Mouse (Mus musculus) retina, adult 2 months (tissue): ENCODE results near the gene Scgb1c1.

Source experiments
- DNase-seq: peaks from one replicate; pipeline ENCODE4 v3.0.0-alpha.2; 2012; ENCODE audit warnings: low read depth, low spot score

The Scgb1c1 gene

DNA sequence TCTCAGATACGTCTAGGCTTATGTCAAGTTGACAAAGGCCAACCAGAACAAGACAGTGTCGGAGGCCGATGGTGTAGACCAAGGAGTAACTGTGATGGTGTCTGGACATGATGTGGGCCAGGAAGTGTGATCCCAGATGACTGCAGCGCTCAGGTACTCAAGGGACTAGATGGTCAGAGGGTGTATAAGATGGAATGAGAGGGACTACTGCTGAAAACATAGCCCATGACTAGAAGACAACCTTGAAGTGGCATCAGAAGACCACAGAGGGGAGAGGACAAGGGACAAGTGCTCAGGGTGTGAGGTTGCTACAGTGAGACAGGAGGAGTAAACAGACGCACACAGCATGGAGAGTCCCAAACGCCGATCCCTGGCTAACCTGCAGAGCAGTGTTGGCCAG, 1.5 kb upstream of the Scgb1c1 start:
- DNase-seq, result no peak

DNA sequence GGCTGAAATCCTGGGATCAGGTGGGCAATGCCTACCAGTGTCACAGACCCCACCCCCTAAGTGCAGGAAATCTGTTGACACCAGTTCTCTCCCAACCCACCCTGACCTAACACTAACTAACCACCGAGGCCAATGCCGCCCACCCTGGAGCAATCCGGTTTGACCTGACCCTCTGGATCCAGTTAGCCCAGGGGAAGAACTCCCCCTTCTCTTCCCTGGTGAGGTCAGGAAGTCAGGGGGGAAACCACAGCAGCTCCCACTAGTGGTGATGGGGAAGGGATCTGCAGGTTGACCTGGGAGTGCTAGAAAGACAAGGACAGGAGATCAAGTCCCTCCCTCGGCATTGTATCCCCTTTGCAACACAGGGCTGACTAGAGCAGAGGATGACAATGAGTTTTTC, 336 bp downstream of the Scgb1c1 start:
- no peak for DNase-seq

DNA sequence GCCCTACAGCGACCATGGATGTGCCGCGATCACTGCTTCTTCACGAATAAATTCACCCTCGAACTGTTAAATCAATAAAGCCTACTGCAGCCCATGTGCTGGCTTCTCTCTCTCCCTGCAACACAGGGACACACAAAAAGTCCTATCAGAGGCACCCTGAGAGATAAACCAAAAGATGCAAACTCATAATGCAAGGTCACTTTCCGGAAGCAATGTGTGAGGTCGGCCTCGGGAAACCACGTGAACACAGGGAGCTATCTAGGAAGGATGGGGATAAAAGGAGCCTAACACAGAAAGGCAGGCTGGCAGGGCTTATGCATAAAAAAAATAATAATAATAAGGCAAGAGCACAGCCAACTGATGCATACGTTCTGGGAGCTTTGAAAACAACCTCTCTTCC, 1.3 kb downstream of the Scgb1c1 start:
- no peak for DNase-seq

DNA sequence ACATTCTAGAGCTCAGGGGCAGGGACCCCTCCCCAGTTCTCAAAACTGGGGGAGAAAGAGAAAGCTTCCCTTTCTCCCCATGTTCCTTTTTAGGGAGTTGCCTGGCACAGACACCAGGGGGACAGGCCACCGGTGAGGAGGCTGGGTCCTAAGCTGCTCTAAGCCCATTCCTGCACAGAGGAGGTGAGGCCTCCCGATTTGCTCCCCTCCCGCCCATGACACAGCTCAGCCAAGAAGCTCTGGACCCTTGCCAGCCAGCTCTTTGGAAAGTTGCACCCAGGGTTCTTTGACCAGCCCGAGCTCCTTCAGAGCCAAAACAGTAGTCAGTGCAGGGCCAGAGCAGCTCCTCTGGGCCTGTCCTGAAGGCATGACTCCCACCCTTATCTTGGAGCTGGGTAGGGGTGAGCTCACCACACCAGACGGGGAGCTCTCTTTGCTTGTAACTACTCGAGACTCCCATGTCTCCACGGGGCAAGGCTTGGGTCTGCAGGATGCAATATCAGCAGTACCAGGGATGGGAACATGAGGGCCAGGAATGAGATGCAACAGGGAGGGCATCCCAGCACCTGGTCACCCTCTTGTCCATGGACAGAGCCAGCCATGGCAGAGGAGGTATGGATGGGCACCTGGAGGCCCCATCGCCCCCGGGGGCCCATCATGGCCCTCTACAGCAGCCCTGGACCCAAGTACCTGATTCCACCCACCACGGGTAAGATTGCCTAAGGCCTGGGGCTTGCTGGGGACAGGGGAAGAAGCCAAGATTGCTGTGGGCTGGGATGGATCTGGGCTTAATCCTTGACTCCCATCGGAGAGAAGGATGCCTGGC, 2.6 kb downstream of the Scgb1c1 start, which contains the start of gene Odf3:
Gene Odf3 (plus strand): TSS at position 51 of the 826 bp plus-strand sequence.
- no peak for DNase-seq

DNA sequence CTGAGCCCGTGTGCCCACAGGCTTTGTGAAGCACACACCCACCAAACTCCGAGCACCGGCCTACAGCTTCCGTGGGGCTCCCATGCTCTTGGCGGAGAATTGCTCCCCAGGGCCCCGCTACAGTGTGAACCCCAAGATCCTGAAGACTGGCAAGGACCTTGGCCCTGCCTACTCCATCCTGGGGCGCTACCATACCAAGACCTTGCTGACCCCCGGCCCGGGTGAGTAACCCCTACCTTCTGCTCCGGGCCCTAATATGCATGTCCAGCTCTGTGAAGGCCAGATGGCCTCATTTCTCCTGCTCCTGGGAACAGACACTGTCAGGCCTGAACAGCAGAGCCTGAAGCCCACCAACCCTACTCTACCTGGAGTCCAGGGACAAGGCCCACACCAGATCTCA, 3.2 kb downstream of the Scgb1c1 start:
- no peak for DNase-seq

DNA sequence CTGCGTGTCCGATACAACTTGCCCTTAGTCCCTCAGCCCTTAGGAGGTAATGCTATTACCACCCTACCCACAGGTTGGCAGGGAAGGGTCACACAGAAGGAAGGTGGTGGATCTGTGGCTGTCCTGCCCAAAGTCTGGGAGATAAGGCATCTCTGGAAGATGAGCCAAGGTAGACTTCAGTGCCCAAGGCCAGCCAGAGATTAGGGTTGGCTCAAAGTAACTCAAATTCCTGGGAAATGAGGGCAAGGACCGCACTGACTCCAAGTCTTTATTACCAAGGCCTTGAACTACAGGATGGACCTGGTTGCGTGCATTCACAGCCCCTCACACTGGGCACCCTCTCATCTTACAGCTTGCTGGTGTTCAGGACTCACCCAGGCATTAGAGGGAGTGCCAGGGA, 6.6 kb downstream of the Scgb1c1 start:
- DNase-seq, result no peak

DNA sequence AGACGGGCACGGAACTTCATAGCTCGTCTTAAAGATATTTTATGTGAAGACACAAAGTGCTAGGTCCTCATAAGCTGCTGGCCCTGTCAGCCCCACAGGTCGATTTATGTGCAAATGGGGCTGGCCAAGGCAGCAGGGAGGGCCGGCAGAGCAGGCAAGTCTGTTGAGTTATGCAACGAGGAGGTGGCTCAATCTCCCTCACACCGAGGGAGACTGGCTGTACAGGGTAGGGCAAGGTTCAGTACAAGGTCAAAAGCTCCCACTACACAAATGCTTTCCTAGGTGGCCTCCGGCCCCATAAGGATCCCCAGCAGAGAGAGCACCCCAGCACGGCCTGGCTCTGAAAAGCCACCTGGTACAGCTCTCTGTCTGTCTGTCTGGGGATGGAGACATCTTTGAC, 8.0 kb downstream of the Scgb1c1 start:
- DNase-seq, result no peak

DNA sequence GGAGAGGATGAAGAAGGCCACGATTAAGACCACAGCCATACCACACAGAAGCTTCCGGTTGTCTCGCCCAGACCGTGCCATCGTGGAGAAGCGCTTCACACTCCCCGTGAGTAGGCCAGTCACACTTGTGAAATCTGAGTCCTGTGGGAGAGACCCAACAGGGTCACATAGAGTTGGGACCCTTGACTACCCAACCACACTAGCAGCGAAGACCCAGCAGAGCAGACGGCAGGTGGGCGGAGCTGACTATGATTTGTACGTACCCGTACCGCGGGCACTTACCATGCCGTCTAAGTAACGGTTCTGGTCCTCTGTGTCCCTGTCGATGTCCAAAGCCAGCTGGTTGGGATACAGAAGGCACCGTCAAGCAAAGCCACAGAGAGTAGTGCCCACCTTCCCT, 9.1 kb downstream of the Scgb1c1 start:
- no peak for DNase-seq

DNA sequence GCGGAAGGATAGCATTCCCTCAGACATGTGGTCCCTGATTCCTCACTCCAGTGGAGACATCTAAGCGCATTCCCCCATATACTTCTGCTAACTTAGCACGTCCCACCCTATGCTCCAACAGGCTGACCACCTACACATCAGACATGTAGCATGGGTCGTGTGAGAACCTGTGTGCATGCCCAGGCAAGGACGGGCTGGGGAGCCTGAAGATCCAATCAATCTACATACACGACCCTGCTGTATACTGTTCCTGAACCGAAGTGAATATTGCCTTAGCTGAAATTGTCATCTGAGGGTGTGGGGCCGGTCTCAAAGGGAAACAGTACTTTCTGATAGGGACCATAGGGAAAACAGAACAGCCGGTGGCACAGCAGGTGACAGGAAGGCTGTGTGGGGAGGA, 9.8 kb downstream of the Scgb1c1 start:
- DNase-seq, result no peak

DNA sequence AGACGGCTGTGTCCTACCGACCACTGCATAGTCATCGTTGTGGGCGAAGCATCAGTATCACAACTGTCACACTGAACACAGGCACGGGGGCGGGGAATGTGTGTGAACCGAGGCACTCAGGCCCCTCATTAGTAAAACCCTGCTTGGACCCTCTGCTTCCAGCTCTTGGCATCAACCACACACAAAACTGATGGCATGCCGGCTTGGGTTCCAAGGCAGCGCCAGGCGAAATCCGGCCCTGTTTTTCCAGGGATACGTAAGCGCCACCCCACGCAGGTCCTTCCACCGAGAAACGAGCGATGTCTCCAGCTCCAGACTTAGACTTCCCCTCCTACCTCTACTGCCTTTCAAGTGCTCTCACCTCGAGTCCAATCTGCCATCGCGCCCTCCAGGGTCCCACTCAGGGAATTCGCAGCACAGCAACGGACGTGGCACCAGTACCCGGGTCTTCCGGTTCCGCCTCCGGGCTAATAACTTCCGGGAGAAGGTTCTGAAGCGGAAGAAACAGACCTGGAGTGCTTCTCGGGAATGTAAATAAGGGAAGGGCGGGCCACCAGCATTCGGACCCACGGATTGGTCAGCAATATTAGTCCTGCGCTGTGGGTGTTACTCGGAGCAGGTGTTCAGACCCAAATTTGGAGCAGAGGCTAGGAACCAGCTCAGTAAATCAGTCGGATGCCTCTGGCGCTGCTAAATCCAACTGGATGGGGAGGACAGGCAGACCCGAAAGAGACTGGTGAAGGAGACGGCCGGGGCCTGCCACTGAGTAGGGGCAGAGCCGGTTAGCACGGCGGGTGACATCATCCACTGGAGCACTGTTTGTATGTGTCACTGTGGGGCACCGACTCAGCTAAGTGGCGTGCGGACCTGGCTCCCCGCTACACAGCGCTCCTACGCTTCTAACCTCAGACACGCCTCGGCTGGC, 10.8 kb downstream of the Scgb1c1 start, which contains the start of gene Gm45785:
Gene Gm45785 (minus strand): TSS at position 472 of the 925 bp plus-strand sequence.
- DNase-seq, result peak; percentile 73

DNA sequence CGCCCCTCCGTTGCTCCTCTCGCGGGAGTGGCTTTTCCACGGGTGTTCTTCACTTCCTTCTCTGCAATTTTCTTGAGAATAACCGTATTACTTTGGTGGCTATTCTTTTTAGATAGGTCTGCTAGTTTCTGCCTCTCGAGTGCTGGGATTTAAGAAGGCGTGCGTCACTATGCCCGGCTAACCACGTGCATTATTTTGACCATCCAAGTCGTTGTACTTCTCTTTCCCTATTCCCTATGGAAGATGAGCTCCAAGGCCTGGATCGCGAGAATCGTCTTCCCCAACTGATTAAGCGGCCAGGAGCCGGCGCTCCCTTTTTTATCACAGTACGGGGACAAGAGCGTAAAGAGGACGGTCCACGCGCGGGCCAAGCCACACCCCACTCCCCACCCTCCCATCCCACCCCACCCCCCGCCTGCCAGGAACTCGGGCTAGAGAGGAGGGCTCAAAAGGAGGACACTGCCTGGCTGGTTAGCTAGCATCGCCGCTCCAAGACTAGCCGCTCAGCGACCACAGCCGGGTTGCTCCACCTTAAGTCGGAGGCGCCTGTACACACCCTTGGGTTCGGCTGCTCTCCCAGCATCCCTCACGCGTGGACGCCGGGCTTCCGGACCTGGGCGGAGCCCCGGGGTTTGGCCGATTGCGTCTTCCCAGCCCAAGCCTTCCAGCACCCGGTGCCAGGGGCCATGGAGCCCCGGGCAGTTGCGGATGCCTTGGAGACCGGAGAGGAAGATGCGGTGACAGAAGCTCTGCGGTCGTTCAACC, 11.6 kb downstream of the Scgb1c1 start, which contains the start of gene Ric8a:
Gene Ric8a (plus strand): TSS at position 173 of the 765 bp plus-strand sequence.
- DNase-seq, result no peak

DNA sequence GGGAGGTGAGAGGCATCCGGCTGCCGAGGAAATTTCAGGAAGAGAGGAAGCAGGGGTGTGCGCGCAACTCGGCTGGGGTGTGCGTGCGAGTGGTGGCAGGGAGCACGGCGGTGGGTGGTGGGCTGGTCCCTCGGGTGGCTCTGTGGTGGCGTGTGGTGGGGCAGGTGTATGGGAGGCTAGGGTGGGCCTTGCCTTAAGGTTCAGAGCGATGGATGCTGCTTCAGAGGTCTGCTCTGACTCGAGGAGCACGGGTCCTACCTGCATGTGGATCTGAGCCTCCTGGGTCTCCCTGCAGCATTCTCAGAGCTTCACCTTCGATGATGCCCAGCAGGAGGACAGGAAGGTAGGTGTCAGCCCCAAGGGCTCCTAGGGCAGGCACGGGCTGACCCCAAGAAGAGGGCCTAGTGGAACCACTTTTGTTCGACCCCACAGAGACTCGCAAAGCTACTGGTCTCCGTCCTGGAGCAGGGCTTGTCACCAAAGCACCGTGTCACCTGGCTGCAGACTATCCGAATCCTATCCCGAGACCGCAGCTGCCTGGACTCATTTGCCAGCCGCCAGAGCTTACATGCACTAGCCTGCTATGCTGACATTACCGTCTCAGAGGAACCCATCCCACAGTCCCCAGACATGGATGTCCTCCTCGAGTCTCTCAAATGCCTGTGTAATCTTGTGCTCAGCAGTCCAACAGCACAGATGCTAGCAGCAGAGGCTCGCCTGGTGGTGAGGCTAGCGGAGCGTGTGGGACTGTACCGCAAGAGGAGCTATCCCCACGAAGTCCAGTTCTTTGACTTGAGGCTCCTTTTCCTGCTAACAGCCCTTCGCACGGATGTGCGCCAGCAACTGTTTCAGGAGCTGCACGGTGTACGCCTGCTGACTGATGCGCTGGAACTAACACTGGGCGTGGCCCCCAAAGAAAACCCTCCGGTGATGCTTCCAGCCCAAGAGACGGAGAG, 12.5 kb downstream of the Scgb1c1 start, which contains the start of gene Bet1l:
Gene Bet1l (minus strand): TSS at position 28 of the 956 bp plus-strand sequence.
- DNase-seq, result no peak

DNA sequence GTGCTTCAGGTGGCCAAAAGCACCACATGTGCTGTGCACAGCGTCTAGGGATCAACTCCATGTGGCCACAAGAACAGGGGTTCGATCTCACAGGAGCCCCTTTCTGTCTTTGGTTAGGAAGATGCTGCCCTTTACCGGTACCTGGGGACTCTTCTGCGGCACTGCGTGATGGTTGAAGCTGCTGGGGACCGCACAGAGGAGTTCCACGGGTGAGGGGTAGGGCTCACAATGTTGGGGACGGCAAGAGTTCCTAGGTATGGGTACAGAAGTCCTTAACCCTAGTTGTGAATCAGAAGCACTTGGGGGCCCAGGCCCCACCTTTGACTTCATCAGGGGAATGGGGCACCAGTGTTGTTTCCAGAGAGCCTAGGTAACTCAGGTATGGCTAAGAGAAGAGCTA, 13.4 kb downstream of the Scgb1c1 start:
- DNase-seq, result no peak

DNA sequence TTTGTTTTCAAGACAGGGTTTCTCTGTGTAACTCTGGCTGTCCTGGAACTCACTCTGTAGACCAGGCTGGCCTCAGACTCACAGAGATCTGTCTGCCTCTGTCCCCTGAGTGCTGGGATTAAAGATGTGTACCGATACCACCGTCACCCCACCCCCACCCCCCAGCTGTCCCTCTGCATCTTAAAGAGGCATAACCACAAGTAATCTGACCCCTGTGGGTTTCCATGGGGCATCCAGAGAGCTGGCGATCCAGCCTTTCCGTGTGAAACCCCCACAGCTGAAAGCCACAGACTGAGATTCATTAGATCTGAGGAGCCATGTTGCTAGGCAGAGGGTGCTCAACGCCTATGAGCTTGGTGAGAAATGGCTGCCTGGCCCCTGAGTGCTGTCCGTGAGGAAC, 14.7 kb downstream of the Scgb1c1 start:
- DNase-seq, result no peak

DNA sequence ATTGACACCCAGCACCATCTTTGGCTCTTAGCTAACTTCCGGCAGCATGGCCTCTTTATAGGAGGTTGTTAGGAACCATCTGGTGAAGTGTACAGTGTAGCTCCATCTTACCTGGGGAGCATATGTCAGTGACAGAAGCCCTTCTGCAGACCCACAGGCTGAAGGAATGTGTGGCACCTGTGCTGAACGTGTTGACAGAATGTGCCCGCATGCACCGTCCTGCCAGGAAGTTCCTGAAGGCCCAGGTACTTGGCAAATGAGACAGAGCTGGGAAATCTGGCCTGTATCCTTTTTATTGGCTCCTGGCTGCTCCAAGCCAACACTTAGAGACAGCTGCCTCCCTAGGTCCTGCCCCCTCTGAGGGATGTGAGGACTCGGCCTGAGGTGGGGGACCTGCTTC, 15.4 kb downstream of the Scgb1c1 start:
- DNase-seq, result no peak

DNA sequence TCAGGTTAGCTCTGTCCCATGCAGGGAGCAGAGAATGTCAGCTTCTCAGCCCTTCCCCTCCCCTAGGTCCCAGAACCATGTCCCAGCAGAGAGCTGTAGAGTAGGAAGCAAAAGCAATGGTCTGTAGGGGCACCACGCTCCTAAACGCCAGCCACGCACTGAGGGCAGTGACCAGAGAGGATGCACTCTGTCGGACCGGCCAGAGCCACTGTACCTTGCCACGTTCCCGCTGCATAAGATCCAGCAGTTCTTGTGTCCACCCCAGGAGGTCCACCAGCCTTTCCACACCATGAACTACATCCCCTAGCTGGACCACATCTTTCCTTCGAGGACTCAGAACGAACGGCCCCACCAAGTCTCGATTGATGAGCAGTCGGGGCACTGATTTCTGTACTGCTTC, 19.4 kb downstream of the Scgb1c1 start:
- no peak for DNase-seq

DNA sequence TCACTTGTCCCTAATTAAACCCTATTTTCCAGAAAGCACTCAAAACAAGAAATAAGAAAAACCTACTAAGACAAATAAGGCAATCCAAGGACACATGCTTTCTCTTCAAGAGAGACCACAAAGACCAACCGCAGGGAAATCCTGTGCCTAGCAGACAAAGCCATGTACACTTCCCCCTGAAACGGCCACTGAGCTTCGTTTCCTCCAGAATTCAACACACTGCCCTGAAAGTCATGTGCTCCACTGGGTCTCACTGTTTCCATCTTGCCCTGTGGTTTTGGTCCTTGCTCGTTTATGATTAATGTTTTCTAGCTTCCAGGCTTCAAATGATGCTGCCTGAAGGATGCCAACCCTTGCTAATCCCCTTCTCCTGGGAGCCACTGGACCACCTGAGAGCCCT, 28.9 kb downstream of the Scgb1c1 start:
- DNase-seq, result no peak

DNA sequence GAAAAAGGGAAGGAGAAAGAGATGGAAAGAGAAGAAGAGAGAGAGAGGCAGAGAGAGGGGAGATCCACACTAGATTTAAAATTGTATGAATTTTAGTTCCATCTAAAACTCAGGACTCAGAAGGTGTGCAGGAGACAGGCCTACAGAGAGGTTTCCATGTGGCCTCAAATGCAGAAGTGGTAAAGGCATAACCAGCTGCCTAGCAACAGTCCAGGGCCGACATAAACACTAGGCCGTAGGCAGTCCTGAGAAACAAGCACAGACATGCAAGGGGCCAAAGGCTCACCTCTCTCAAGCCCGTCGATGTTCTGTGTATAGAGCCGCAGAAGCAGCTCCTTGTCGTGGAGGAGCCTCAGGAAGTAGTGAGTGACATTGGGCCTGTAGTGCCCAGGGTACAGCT, 32.0 kb downstream of the Scgb1c1 start:
- DNase-seq, result no peak

DNA sequence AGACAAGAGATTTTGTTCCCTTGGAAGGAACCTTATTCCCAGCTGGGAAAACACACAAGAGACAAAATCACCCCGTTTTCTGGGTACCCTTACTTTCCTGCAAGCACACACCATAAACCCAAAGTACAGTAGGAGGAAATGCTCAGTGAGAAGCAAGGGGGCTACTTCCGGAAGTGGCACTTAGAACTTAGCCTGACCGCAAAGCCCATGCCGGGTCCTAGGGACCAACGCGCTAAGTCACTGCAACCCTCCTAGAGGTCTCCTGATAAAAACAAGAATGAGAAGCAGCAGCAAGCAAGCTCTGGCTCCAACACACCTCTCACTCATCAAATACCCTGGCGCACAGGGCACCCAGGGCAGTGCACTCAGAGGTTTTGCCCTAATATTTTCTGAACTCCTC, 34.0 kb downstream of the Scgb1c1 start:
- DNase-seq, result no peak

DNA sequence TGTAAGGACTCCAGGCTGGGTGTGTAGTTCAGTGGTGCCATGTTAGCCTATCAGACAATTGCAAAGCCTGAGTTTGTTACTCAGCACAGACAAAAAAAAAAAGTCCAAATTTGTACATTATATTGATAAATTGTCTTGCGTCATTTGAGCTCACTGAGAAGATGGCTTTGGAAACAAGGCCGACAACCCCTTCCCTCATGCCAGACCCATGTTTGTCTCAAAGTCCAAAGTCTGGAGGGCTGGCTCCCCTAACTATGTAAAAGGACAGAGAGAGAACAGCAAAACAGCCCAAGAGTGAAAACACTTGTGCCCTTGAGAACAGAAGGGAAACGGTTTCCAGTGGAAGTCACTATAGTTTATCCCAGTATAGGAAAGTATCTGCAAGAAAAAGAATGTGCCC, 35.1 kb downstream of the Scgb1c1 start:
- DNase-seq, result no peak
